Mouse (Mus musculus) forelimb bud, embryonic 11.5 days (tissue): Measurements from ENCODE around the gene Fmo5.

Experiments used
- DNase-seq: peaks from one replicate; pipeline ENCODE4 v3.0.0-alpha.2; 2012; ENCODE audit warnings: low read depth, low spot score

The Fmo5 gene

GRCm38 (mm10) chr3:97680631-97681320, 52.2 kb downstream of the Fmo5 start:
- DNase-seq, result peak; percentile 67

GRCm38 (mm10) chr3:97681321-97682158, 52.9 kb downstream of the Fmo5 start:
- DNase-seq, result peak; percentile 75

- DNase-seq, result no peak
Observed at GRCm38 (mm10) chr3:97682159-97682502, 53.5 kb downstream of the Fmo5 start.

- DNase-seq, result no peak
Observed at GRCm38 (mm10) chr3:97682576-97682975, 54.0 kb downstream of the Fmo5 start.

GRCm38 (mm10) chr3:97683560-97684195, 55.1 kb downstream of the Fmo5 start:
- DNase-seq, result peak; percentile 49

GRCm38 (mm10) chr3:97686372-97687117, 57.9 kb downstream of the Fmo5 start:
- no peak for DNase-seq

- DNase-seq, result no peak
Observed at GRCm38 (mm10) chr3:97689289-97689688, 60.7 kb downstream of the Fmo5 start.

- no peak for DNase-seq
Observed at GRCm38 (mm10) chr3:97690590-97690989, 62.0 kb downstream of the Fmo5 start.

GRCm38 (mm10) chr3:97691443-97692017, 62.9 kb downstream of the Fmo5 start:
- DNase-seq, result no peak

- no peak for DNase-seq
Observed at GRCm38 (mm10) chr3:97693806-97694205, 65.2 kb downstream of the Fmo5 start.

- no peak for DNase-seq
Observed at GRCm38 (mm10) chr3:97696866-97697265, 68.3 kb downstream of the Fmo5 start.

GRCm38 (mm10) chr3:97697291-97697690, 68.7 kb downstream of the Fmo5 start:
- no peak for DNase-seq

GRCm38 (mm10) chr3:97699061-97699460, 70.5 kb downstream of the Fmo5 start:
- DNase-seq, result no peak

GRCm38 (mm10) chr3:97701198-97701597, 72.6 kb downstream of the Fmo5 start:
- DNase-seq, result no peak

- DNase-seq, result no peak
Observed at GRCm38 (mm10) chr3:97702448-97703080, 74.0 kb downstream of the Fmo5 start.
